Mouse (Mus musculus) spleen, embryonic (tissue): ENCODE results near the gene Trpm3.

Source experiments
- CTCF ChIA-PET: fragments of 350-600 bp; sonication (Branson Sonifier 250); formaldehyde crosslinking; loops from one replicate; lab custom pipeline; 2022; lab: Charles Lee

The Trpm3 gene

GRCm38 (mm10) chr19:22303952-22304655 is 165.3 kb downstream of the Trpm3 start:
- CTCF ChIA-PET, result interaction anchor here (0.7 to 1.4 kb wide), 2 partner anchors 527 to 569 kb away, joined by 3 to 4 read pairs; no protein-coding TSS in a partner anchor

GRCm38 (mm10) chr19:22308081-22308480 is 169.2 kb downstream of the Trpm3 start:
- CTCF ChIA-PET, result no interaction called here

GRCm38 (mm10) chr19:22317306-22317705 is 178.5 kb downstream of the Trpm3 start:
- CTCF ChIA-PET, result no interaction called here

- CTCF ChIA-PET, result no interaction called here
Observed at GRCm38 (mm10) chr19:22326813-22327212, 188.0 kb downstream of the Trpm3 start.

GRCm38 (mm10) chr19:22327226-22327625 is 188.4 kb downstream of the Trpm3 start:
- CTCF ChIA-PET, result no interaction called here

- CTCF ChIA-PET, result no interaction called here
Observed at GRCm38 (mm10) chr19:22336278-22336677, 197.4 kb downstream of the Trpm3 start.

GRCm38 (mm10) chr19:22337468-22337867 is 198.6 kb downstream of the Trpm3 start:
- CTCF ChIA-PET, result interaction anchor here (0.6 kb wide), 1 partner anchor 1212 kb away, joined by 3 read pairs; no protein-coding TSS in a partner anchor

GRCm38 (mm10) chr19:22338927-22339326 is 200.1 kb downstream of the Trpm3 start:
- CTCF ChIA-PET, result no interaction called here

GRCm38 (mm10) chr19:22354037-22354541 is 215.2 kb downstream of the Trpm3 start:
- CTCF ChIA-PET, result no interaction called here

GRCm38 (mm10) chr19:22386890-22387289 is 248.0 kb downstream of the Trpm3 start:
- CTCF ChIA-PET, result no interaction called here

GRCm38 (mm10) chr19:22394700-22395099 is 255.9 kb downstream of the Trpm3 start:
- CTCF ChIA-PET, result no interaction called here

- CTCF ChIA-PET, result no interaction called here
Observed at GRCm38 (mm10) chr19:22404049-22404448, 265.2 kb downstream of the Trpm3 start.

- CTCF ChIA-PET, result no interaction called here
Observed at GRCm38 (mm10) chr19:22418239-22418638, 279.4 kb downstream of the Trpm3 start.

GRCm38 (mm10) chr19:22437207-22437606 is 298.4 kb downstream of the Trpm3 start:
- CTCF ChIA-PET, result no interaction called here

GRCm38 (mm10) chr19:22447418-22448339 is 308.8 kb downstream of the Trpm3 start:
- CTCF ChIA-PET, result no interaction called here

- CTCF ChIA-PET, result no interaction called here
Observed at GRCm38 (mm10) chr19:22448340-22449288, 309.8 kb downstream of the Trpm3 start.

- CTCF ChIA-PET, result no interaction called here
Observed at GRCm38 (mm10) chr19:22451290-22451689, 312.4 kb downstream of the Trpm3 start.

- CTCF ChIA-PET, result no interaction called here
Observed at GRCm38 (mm10) chr19:22456935-22457334, 318.1 kb downstream of the Trpm3 start.

- CTCF ChIA-PET, result no interaction called here
Observed at GRCm38 (mm10) chr19:22462043-22462442, 323.2 kb downstream of the Trpm3 start.

- CTCF ChIA-PET, result no interaction called here
Observed at GRCm38 (mm10) chr19:22463506-22463905, 324.7 kb downstream of the Trpm3 start.

GRCm38 (mm10) chr19:22469608-22470007 is 330.8 kb downstream of the Trpm3 start:
- CTCF ChIA-PET, result no interaction called here
